ENCODE assay signal across 24 mouse cellular contexts in genomic region chr6:127059975-127060374, GRCm38 (mm10). TPM values are rescaled to one million over a fixed set of nuclear protein-coding genes. Genes with fewer than 3 reads are reported as not detected.
"Had no signal": no experiment of that assay in that cellular context is flagged by ENCODE, and none has a peak within 500 bp of the region (broad histone marks: within the 10 kb centered on the region; RNA-seq: fewer than 3 reads in every experiment).

No protein-coding gene starts in this region.

- H3K9ac ChIP-seq: lung, embryonic 14.5 days; midbrain, embryonic 13.5 days; midbrain, embryonic 15.5 days; neural tube, embryonic 12.5 days; stomach, embryonic 15.5 days had no signal

- H3K4me1 ChIP-seq: stomach, embryonic 15.5 days had no signal

- DNase-seq: lung, adult 18-20 months; lung, embryonic 14.5 days; lung, postnatal 10 days; right cerebral cortex, postnatal 14 days; thymus, adult 18-20 months; thymus, postnatal 14 days; thymus, postnatal 36 days had no signal

- H3K36me3 ChIP-seq: midbrain, embryonic 13.5 days; midbrain, embryonic 15.5 days; neural tube, embryonic 12.5 days; stomach, embryonic 15.5 days had no signal

- H3K27ac ChIP-seq: macrophage; midbrain, embryonic 13.5 days; midbrain, embryonic 15.5 days; neural tube, embryonic 12.5 days; stomach, embryonic 15.5 days; stomach, postnatal 0 days had no signal

- ATAC-seq: midbrain, embryonic 13.5 days; midbrain, embryonic 15.5 days had no signal

- H3K9me3 ChIP-seq: megakaryocyte, embryonic 14.5 days; midbrain, embryonic 13.5 days; midbrain, embryonic 15.5 days; neural tube, embryonic 12.5 days; stomach, embryonic 15.5 days had no signal

- H3K27me3 ChIP-seq: stomach, embryonic 15.5 days had no signal

- H3K4me2 ChIP-seq: lung, embryonic 14.5 days; midbrain, embryonic 11.5 days; midbrain, embryonic 13.5 days; midbrain, embryonic 15.5 days; neural tube, embryonic 12.5 days; stomach, embryonic 15.5 days had no signal

- H3K4me3 ChIP-seq: megakaryocyte, embryonic 14.5 days; midbrain, embryonic 13.5 days; midbrain, embryonic 15.5 days; neural tube, embryonic 12.5 days; stomach, embryonic 15.5 days had no signal

RNA-seq across cellular contexts. Expression of gene Fgf23, which starts 12.7 kb away (rescaled TPM):
- total RNA-seq: megakaryocyte progenitor cell, adult 5-6 weeks; monocyte, adult 5-6 weeks; neutrophil, adult 5-6 weeks had no signal
- polyA plus RNA-seq: liver, embryonic 16.5 days; lung, embryonic 14.5 days; lung, embryonic 16.5 days; macrophage; midbrain, embryonic 11.5 days; neural tube, embryonic 12.5 days; spleen, adult 2 months; stomach, embryonic 15.5 days; stomach, postnatal 0 days had no signal

RNA-seq across cellular contexts. Expression of gene Fgf6, which starts 44.6 kb away (rescaled TPM):
- total RNA-seq: megakaryocyte progenitor cell, adult 5-6 weeks; midbrain, postnatal 0 days; monocyte, adult 5-6 weeks; neutrophil, adult 5-6 weeks had no signal
- polyA plus RNA-seq: liver, embryonic 16.5 days; lung, embryonic 14.5 days; macrophage; midbrain, embryonic 11.5 days; midbrain, embryonic 13.5 days; midbrain, embryonic 15.5 days; midbrain, postnatal 0 days; neural tube, embryonic 14.5 days; spleen, adult 2 months; stomach, embryonic 15.5 days; stomach, postnatal 0 days; thymus, postnatal 0 days had no signal
